Mouse (Mus musculus): ENCODE data around the gene Pifo. TPM values are rescaled to one million over a fixed set of nuclear protein-coding genes. Genes with fewer than 3 reads are reported as not detected.
A peak's percentile ranks its signal among the peaks of the same experiment; 100 is the strongest.

The Pifo gene
- total and polyA plus RNA-seq, 3 experiments, result 7.7 to 13.7 (median 8.1) TPM

DNA sequence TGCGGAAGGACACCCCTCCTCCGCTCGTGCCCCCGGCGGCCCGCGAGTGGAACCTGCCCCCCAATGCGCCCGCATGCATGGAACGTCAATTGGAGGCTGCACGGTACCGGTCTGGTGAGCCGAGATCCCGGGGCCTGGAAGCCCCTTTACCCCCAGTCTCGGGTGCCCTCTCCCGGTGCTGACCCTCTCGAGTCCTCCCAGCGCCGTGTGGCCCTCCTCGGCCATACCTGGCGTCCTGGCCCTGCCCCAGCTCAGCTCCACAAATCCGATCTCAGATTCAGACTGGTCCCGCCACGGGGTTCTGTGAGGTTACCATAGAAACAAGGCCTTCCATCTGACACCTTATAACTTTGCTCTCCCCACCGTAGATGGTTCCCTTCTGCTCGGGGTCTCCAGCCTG lies 54.9 kb downstream of the Pifo start:
- peak overlapping the region; percentile 83 to 98 (median 95) for H3K4me3 ChIP-seq (replicated peaks in 1 of 3; ENCODE audit: low read depth in 2 of 3, low read length in 2 of 3, poor library complexity in 1 of 3)
- H3K79me2 ChIP-seq (replicated peaks; ENCODE audit: control insufficient read depth, extremely low read depth, insufficient read depth, poor library complexity, severe bottlenecking), result peaks cover 57% of the 10 kb centered on the region
- peaks cover 32 to 71% of the 10 kb centered on the region in 2 experiments for H3K36me3 ChIP-seq (replicated peaks in 1 of 2; ENCODE audit: control insufficient read depth in 1 of 2, insufficient read depth in 1 of 2, low read length in 1 of 2)
- H3K27me3 ChIP-seq (replicated peaks), result no peaks in the 10 kb centered on the region
- H3K9me3 ChIP-seq (replicated peaks; ENCODE audit: low read length), result no peaks in the 10 kb centered on the region
- dilution Hi-C loops (cut with MboI; ENCODE audit: extremely low pct_ligation_motif_present, extremely low pct_unique_long_range_greater_than_20kb, low sequenced_read_pairs) (no loop called here), in situ Hi-C loops (cut with MboI; ENCODE audit: low pct_ligation_motif_present, low pct_unique_long_range_greater_than_20kb, low sequenced_read_pairs) (loop anchor here (5.0 kb wide), 1 partner anchor 57 kb away; no protein-coding TSS in a partner anchor)
- peak overlapping the region; percentile 83 for H3K9ac ChIP-seq (ENCODE audit: insufficient read depth, low read depth)
- no peak for TF ChIP-seq ZNF384 (IDR thresholded peaks at IDR 0.05; ENCODE audit: low read depth, low read length)
- TF ChIP-seq MYC (IDR thresholded peaks at IDR 0.05; ENCODE audit: low read depth, low read length), result peak; percentile 1; the same call in 1 of the 2 replicates
- no peak overlapping the region for H3K27ac ChIP-seq (ENCODE audit: insufficient read depth, low read depth)
- no peak overlapping the region for H3K4me2 ChIP-seq (ENCODE audit: insufficient read depth, low read depth, poor library complexity, severe bottlenecking)
- H3K4me1 ChIP-seq (ENCODE audit: control insufficient read depth in 1 of 2, insufficient read depth in 2 of 2), result peaks cover 2 to 50% of the 10 kb centered on the region in 2 experiments; a peak in 3 of 4 replicates
- no peak for DNase-seq (ENCODE audit: extremely low read depth)

DNA sequence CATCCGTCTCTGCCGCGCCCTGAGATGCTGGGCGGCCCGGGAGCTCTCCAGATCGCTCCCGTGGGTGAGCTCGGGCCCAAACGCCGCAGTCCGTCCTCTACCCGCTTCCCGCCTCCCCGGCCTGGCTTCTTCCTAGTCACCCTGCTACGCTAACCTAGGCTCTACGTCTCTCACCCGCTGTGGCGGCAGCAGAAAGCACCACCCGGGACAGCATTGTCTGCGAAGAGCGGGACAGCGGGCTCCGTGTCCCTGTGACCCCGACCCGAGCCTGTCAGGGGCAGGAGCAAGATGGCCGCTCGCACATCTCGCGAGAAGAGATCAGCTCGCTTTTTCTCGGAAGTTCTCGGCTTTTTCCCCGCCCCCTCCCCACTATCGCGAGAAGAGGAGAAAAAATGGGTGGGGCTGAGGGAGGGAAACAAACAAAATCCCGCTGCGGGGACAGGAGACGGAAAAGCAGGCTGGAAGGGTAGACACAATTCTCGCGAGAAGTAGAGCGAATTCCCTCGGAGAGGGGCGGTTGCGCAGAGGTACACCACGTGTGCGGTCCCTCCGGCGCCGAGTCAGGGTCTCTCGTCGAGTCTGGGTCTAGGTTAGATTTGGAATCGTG lies 55.4 kb downstream of the Pifo start, which contains the start of gene Wdr77:
Gene Wdr77, plus strand, starts transcription at position 396 of the 607 bp plus-strand sequence.
- Histone ChIP-seq H3K27ac (ENCODE audit: insufficient read depth, low read depth) (peak within 1 kb of the TSS; percentile 57; the same call in 1 of the 2 replicates), H3K4me2 (ENCODE audit: insufficient read depth, low read depth, poor library complexity, severe bottlenecking) (peak within 1 kb of the TSS; percentile 96), H3K36me3 (replicated peaks in 1 of 2; ENCODE audit: control insufficient read depth in 1 of 2, insufficient read depth in 1 of 2, low read length in 1 of 2) (peaks cover 28 to 70% of the 10 kb centered on the region in 2 experiments), H3K27me3 (replicated peaks) (no peaks in the 10 kb centered on the region), H3K9ac (ENCODE audit: insufficient read depth, low read depth) (peak within 1 kb of the TSS; percentile 92), H3K4me3 (replicated peaks in 1 of 3; ENCODE audit: low read depth in 2 of 3, low read length in 2 of 3, poor library complexity in 1 of 3) (peak within 1 kb of the TSS; percentile 84 to 98 (median 95)), H3K79me2 (replicated peaks; ENCODE audit: control insufficient read depth, extremely low read depth, insufficient read depth, poor library complexity, severe bottlenecking) (peaks cover 59% of the 10 kb centered on the region), H3K9me3 (replicated peaks; ENCODE audit: low read length) (no peaks in the 10 kb centered on the region), H3K4me1 (ENCODE audit: control insufficient read depth in 1 of 2, insufficient read depth in 2 of 2) (peaks cover 2 to 50% of the 10 kb centered on the region in 2 experiments; a peak in 3 of 4 replicates)
- peak; percentile 99 for DNase-seq (ENCODE audit: extremely low read depth)
- in situ Hi-C loops (cut with MboI; ENCODE audit: low pct_ligation_motif_present, low pct_unique_long_range_greater_than_20kb, low sequenced_read_pairs), result loop anchor here (5.0 kb wide), 1 partner anchor 57 kb away; no protein-coding TSS in a partner anchor
- dilution Hi-C loops (cut with MboI; ENCODE audit: extremely low pct_ligation_motif_present, extremely low pct_unique_long_range_greater_than_20kb, low sequenced_read_pairs), result no loop called here
- TF ChIP-seq ZNF384 (IDR thresholded peaks at IDR 0.05; ENCODE audit: low read depth, low read length), result no peak
- TF ChIP-seq CTCF (conservative IDR thresholded peaks at IDR 0.05 in 1 of 2, IDR thresholded peaks at IDR 0.05 in 1 of 2; ENCODE audit: low read depth in 2 of 2, low read length in 2 of 2), result no peak
- TF ChIP-seq MAFK (IDR thresholded peaks at IDR 0.05; ENCODE audit: insufficient replicate concordance, low read length), result no peak
- no peak for TF ChIP-seq ETS1 (conservative IDR thresholded peaks at IDR 0.05; ENCODE audit: low read depth, low read length)
- no peak for TF ChIP-seq GABPA (IDR thresholded peaks at IDR 0.05; ENCODE audit: insufficient replicate concordance, low read depth, low read length)
- no peak; the same call in 1 of the 2 replicates for TF ChIP-seq IRF4 (IDR thresholded peaks at IDR 0.05; ENCODE audit: low read depth, low read length)
- TF ChIP-seq MYC (IDR thresholded peaks at IDR 0.05; ENCODE audit: low read depth, low read length), result peak; percentile 97
- no peak for TF ChIP-seq MEF2A (IDR thresholded peaks at IDR 0.05; ENCODE audit: borderline replicate concordance, low read depth, low read length)
- no peak for TF ChIP-seq EP300 (IDR thresholded peaks at IDR 0.05; ENCODE audit: low read length)
- TF ChIP-seq ELF1 (IDR thresholded peaks at IDR 0.05; ENCODE audit: low read depth, low read length), result peak; percentile 92
- peak; percentile 63; the same call in 1 of the 2 replicates for TF ChIP-seq KAT2A (IDR thresholded peaks at IDR 0.05; ENCODE audit: insufficient replicate concordance, low read length)
- TF ChIP-seq NRF1 (IDR thresholded peaks at IDR 0.05; ENCODE audit: low read depth, low read length), result peak; percentile 77
- peak; percentile 71 for TF ChIP-seq SIN3A (IDR thresholded peaks at IDR 0.05; ENCODE audit: low read length)
- TF ChIP-seq E2F4 (IDR thresholded peaks at IDR 0.05; ENCODE audit: insufficient replicate concordance, low read depth, low read length), result no peak; the same call in 1 of the 2 replicates
- no peak for TF ChIP-seq MAZ (IDR thresholded peaks at IDR 0.05; ENCODE audit: low read depth, low read length)
- peak; percentile 98 for TF ChIP-seq POLR2A (IDR thresholded peaks at IDR 0.05; ENCODE audit: low read depth, low read length)
- TF ChIP-seq ZC3H11A (IDR thresholded peaks at IDR 0.05; ENCODE audit: low read depth, low read length), result no peak
- TF ChIP-seq UBTF (IDR thresholded peaks at IDR 0.05; ENCODE audit: low read depth, low read length), result no peak
- peak; percentile 76; the same call in 1 of the 2 replicates for TF ChIP-seq POLR2AphosphoS2 (IDR thresholded peaks at IDR 0.05; ENCODE audit: low read depth, low read length)
- TF ChIP-seq JUND (conservative IDR thresholded peaks at IDR 0.05; ENCODE audit: low read depth, low read length), result no peak
- no peak for TF ChIP-seq SMC3 (IDR thresholded peaks at IDR 0.05; ENCODE audit: low read depth, low read length)
- TF ChIP-seq RAD21 (IDR thresholded peaks at IDR 0.05; ENCODE audit: low read depth, low read length), result no peak
- no peak for TF ChIP-seq TBP (conservative IDR thresholded peaks at IDR 0.05; ENCODE audit: low read depth, low read length)
- no peak for TF ChIP-seq CHD1 (IDR thresholded peaks at IDR 0.05; ENCODE audit: low read depth, low read length)
- peak; percentile 43 for TF ChIP-seq USF2 (conservative IDR thresholded peaks at IDR 0.05; ENCODE audit: low read depth, low read length)
- TF ChIP-seq PAX5 (IDR thresholded peaks at IDR 0.05; ENCODE audit: low read length), result no peak
- TF ChIP-seq ZMIZ1 (IDR thresholded peaks at IDR 0.05; ENCODE audit: low read depth, low read length), result peak; percentile 90
- TF ChIP-seq CHD2 (IDR thresholded peaks at IDR 0.05; ENCODE audit: low read length), result peak; percentile 100
- TF ChIP-seq HCFC1 (IDR thresholded peaks at IDR 0.05; ENCODE audit: low read depth, low read length), result peak; percentile 89
- peak; percentile 100 for TF ChIP-seq MXI1 (IDR thresholded peaks at IDR 0.05; ENCODE audit: low read depth, low read length)
- no peak for TF ChIP-seq ZKSCAN1 (IDR thresholded peaks at IDR 0.05; ENCODE audit: borderline replicate concordance, low read depth, low read length)
- TF ChIP-seq NELFE (IDR thresholded peaks at IDR 0.05; ENCODE audit: low read depth, low read length), result peak; percentile 94
